Mouse (Mus musculus) forebrain, embryonic 10.5 days (tissue): ENCODE measurements at regions not wholly inside any gene's neighbourhood (a gene's known extent, or its start where the extent isn't known, plus 50 kb on each side); places are given as distances from the start of the nearest gene placed in this dataset.
A peak's percentile ranks its signal among the peaks of the same experiment; 100 is the strongest.
"Not testable (repeated sequence)": the region's sequence is repeated elsewhere in the genome, so short reads cannot be mapped to it uniquely, and the experiment has no call there.

Experiments
- DNase-seq: peaks from one replicate; pipeline ENCODE4 v3.0.0-alpha.2; 2017; ENCODE audit warnings: low spot score; ENCODE audit errors: extremely low spot score
- H3K27ac ChIP-seq: fragments of 300-500 bp; sonication (generic); 2 replicates; pipeline ENCODE4 v1.5.1; 2016; ENCODE audit warnings: mild to moderate bottlenecking
- H3K27me3 ChIP-seq: fragments of 300-500 bp; sonication (generic); 2 replicates; pipeline ENCODE4 v1.6.1; 2016; ENCODE audit warnings: mild to moderate bottlenecking; ENCODE audit not compliant: poor library complexity, severe bottlenecking
- H3K36me3 ChIP-seq: fragments of 300-500 bp; sonication (generic); replicated peaks from 2 replicates; pipeline ENCODE4 v1.6.1; 2016; ENCODE audit warnings: mild to moderate bottlenecking, moderate library complexity
- H3K4me1 ChIP-seq: fragments of 300-500 bp; sonication (generic); 2 replicates; pipeline ENCODE4 v1.6.1; 2016
- H3K4me3 ChIP-seq: fragments of 300-500 bp; sonication (generic); 2 replicates; pipeline ENCODE4 v1.5.1; 2016; ENCODE audit warnings: mild to moderate bottlenecking, moderate library complexity
- H3K9me3 ChIP-seq: fragments of 300-500 bp; sonication (generic); 2 replicates; pipeline ENCODE4 v1.6.1; 2016; ENCODE audit warnings: mild to moderate bottlenecking, moderate library complexity
- WGBS: fragments of 180-500 bp; shearing (Covaris S2); methylation state at CpG from one replicate; pipeline ENCODE4 v1.1.7; 2016; 5-methylcytosine and 5-hydroxymethylcytosine counted together

DNA sequence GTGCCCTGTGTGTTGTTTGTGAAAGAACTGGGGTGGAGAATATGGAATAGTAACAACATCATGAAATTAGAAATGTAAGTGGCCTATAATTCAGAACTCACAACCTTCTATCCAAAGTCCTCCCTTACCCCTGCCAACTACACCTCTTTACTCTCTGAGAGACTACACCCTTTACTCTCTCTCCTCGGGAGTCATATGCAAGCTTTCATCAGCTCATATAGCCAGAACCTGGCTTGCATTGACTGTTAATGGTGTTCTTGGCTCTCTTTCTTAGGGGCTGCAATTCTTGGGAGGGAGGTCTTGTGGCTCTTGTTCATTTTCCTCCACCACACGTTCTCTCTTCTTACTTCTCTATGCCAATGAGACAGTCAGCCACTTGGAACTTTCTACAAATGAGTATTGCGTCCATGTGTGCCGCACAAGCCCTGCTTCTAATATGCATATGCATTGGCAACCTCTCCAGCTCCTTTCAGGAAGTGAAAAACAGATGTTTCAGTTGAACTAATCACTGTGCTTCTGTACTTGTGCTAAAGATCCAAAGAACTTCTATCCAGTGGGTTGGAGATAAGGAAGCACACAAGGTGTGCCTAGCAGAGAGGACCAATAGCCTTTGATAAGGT, 265.3 kb downstream of the Trib2 start:
- Histone ChIP-seq H3K27ac (no peak overlapping the region), H3K36me3 (no peaks in the 10 kb centered on the region), H3K9me3 (no peaks in the 10 kb centered on the region), H3K27me3 (no peaks in the 10 kb centered on the region), H3K4me3 (no peak overlapping the region), H3K4me1 (no peaks in the 10 kb centered on the region)
- no peak for DNase-seq
- WGBS = 85% methylated on average over 4 of the region's 4 CpGs

DNA sequence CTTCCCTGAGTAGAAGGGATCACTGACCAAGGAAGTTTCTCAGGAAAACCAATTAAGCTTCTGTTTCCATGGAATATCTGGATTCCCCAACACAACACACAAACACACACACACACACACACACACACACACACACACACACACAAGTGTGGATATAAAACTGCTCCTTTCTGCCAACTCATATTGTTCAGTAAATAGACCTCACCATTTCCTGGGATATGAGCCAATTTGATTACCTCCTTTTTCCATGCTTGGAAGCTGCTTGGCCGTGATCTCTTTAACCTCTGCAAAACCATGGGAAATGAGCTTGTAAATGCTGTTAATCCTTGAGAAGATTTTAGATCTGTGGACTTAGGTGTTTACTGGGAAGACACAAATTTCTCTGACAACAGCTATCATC, 272.4 kb downstream of the Trib2 start:
- Histone ChIP-seq H3K4me3 (no peak overlapping the region), H3K4me1 (no peaks in the 10 kb centered on the region), H3K36me3 (no peaks in the 10 kb centered on the region), H3K27me3 (no peaks in the 10 kb centered on the region), H3K27ac (no peak overlapping the region), H3K9me3 (no peaks in the 10 kb centered on the region)
- WGBS = 97% methylated on average over 1 of the region's 1 CpGs
- DNase-seq = no peak

DNA sequence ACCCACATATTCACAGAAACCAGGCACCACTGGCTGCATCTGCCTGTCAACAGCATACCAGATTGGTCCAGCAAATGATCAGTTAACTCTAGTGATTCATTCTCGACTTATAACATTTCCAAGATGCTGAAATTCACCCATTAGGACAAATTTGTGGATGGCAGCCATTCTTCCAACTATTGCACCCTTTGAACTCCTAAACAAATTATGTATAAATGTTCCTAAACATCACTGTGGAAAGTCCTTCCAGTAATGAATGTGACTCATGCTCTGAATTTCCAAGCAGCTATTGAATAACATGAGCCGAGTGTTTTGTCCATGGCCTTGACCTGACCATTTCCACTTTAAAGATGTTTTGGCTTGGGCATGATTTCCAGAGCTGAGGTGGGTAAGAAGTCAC, 274.2 kb downstream of the Trib2 start:
- Histone ChIP-seq H3K4me1 (no peaks in the 10 kb centered on the region), H3K27ac (no peak overlapping the region), H3K27me3 (no peaks in the 10 kb centered on the region), H3K36me3 (no peaks in the 10 kb centered on the region), H3K4me3 (no peak overlapping the region), H3K9me3 (no peaks in the 10 kb centered on the region)
- DNase-seq = no peak
- 83% methylated on average over 2 of the region's 2 CpGs for WGBS

DNA sequence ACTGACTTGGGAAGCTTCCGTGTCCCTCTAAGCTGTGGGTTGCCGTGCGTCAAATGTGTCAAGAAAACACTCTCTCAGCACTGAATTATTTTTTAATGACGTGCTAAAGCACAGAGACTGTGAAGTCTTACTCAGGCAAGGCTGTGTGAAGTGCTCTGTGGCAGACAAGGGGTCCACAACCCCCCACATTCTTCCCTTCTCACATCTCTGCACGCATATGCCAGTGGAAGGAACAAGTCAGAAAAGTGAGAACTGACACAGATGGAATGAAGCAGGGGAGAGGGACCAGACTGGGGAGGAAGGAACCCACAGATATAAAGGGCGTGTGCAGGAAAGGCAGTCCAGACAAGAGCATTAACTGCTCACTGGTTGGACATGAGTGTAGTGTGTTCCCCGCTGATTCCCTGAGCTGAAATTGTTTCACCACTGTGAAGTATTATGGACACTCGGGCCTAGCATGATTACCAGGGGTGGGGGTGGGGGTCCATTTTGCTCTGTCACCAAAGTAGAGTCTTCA, 279.8 kb downstream of the Trib2 start:
- no peak overlapping the region for H3K27ac ChIP-seq
- no peaks in the 10 kb centered on the region for H3K36me3 ChIP-seq
- no peaks in the 10 kb centered on the region for H3K27me3 ChIP-seq
- no peaks in the 10 kb centered on the region for H3K9me3 ChIP-seq
- H3K4me3 ChIP-seq = no peak overlapping the region
- H3K4me1 ChIP-seq = no peaks in the 10 kb centered on the region
- DNase-seq = no peak
- WGBS = 88% methylated on average over 8 of the region's 8 CpGs

DNA sequence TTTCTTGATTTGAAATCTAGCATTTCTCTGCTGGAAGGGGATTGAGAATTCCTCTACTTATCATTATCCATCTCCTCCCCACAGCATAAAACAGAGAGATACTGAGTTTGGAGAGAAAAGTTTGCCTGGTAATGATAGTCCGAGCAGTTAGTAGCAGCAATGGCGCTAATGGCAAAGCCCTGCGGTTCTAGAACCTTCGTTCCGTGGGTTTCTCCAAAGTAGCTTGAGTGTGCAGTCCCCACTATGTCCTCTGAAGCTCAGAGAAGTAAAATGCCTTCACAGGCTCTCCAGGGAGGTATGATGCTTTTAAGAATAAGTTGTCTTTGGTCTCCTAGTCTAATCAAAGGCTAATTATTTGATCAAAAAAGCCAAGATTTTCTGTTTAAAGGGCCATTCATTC, 280.5 kb downstream of the Trib2 start:
- 91% methylated on average over 5 of the region's 5 CpGs for WGBS
- Histone ChIP-seq H3K9me3 (no peaks in the 10 kb centered on the region), H3K4me3 (no peak overlapping the region), H3K36me3 (no peaks in the 10 kb centered on the region), H3K27ac (no peak overlapping the region), H3K4me1 (no peaks in the 10 kb centered on the region), H3K27me3 (no peaks in the 10 kb centered on the region)
- no peak for DNase-seq

DNA sequence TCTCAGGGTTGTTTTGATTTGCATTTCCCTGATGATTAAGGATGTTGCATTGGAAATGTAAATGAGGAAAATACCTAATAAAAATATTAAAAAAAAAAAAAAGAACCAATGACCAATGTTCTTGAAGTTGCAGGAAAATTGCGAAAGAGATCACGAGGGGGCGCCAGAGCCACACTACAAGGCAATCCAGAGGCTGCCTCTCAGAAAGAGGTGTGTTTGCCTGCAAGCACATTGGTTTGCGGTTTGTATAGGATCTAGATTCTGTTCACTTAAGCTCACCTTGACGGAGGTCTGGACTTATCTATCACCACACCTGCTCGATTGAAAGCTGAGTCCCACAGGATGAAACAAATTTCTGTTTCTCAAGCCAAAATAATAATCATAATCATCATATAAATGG, 280.9 kb downstream of the Trib2 start:
- Histone ChIP-seq H3K4me1 (no peaks in the 10 kb centered on the region), H3K36me3 (no peaks in the 10 kb centered on the region), H3K4me3 (no peak overlapping the region), H3K9me3 (no peaks in the 10 kb centered on the region), H3K27me3 (no peaks in the 10 kb centered on the region), H3K27ac (no peak overlapping the region)
- WGBS = 10% methylated on average over 6 of the region's 6 CpGs
- peak; percentile 71 for DNase-seq

DNA sequence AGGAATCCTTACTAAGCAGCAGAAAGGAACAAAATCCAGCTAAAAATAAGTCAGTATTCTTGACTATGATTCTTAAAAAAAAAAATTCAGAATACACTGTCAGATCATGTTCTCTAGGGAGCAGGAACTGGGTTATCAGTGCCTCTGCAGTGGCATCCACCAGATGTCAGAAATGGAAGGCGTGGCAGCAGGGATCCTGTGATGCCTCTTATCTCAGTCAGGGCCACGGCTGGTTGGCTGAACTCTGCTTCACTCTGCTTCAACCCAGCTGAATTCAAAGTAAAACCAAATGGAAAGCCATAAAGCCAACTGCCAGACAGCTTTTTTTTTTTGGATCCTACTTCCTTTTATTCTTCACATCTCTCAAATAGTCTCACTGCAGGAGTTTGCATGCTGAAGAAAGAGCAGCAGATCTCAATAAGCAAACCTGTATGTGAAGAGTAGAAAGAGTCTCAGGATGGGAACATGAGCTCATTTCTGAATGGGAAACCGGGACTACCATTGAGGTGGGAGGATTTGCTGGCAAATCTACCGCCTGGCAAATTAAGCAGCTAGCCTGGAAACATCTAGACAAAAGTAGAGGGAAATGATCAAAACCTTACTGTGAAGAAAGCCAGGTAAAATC, 295.8 kb downstream of the Trib2 start:
- Histone ChIP-seq H3K27me3 (no peaks in the 10 kb centered on the region), H3K4me1 (no peaks in the 10 kb centered on the region), H3K36me3 (no peaks in the 10 kb centered on the region), H3K27ac (no peak overlapping the region), H3K9me3 (no peaks in the 10 kb centered on the region), H3K4me3 (no peak overlapping the region)
- 52% methylated on average over 4 of the region's 4 CpGs for WGBS
- DNase-seq = no peak

DNA sequence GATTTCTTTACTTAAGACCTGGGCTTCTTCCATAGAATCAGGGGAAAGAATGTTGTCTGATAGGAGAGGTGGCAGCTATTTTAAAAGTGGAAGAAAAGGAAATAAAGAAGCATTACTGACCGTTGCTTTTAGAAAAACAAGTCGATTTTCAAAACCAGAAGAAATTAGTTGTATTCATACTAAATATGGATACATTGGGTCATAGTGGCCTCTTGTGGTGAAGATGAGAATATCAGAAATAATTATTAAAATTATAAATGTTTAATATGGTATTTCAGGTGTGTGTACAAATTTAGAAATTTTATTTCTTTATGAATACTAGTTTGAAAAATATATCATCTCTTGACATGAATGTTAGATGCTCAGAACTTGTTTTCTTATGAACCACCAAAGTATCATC, 304.7 kb downstream of the Trib2 start:
- Histone ChIP-seq H3K27me3 (no peaks in the 10 kb centered on the region), H3K9me3 (no peaks in the 10 kb centered on the region), H3K27ac (no peak overlapping the region), H3K36me3 (no peaks in the 10 kb centered on the region), H3K4me3 (no peak overlapping the region), H3K4me1 (no peaks in the 10 kb centered on the region)
- DNase-seq = no peak
- 65% methylated on average over 2 of the region's 2 CpGs for WGBS

DNA sequence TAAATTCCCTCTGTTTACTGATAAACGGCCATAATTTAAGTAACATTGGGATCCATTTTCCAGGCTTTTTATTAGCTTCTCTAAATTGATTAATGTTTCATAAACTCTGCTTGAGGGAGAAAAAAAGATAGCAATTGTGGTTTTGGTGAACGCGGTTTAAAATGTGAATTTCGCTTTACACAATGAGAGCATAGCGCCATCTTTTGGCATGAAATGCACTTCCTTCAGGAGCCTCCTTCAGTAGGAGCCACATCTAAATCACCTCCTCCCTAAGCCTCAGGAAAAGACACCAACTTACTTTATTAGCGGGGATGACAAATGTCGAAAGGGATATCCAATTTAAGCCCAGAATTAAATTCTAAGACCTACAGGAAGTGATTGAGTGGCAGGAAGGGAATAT, 309.1 kb downstream of the Trib2 start:
- no peak for DNase-seq
- no peaks in the 10 kb centered on the region for H3K27me3 ChIP-seq
- H3K4me3 ChIP-seq = no peak overlapping the region
- WGBS = 28% methylated on average over 7 of the region's 7 CpGs
- no peak overlapping the region for H3K27ac ChIP-seq
- H3K36me3 ChIP-seq = no peaks in the 10 kb centered on the region
- H3K9me3 ChIP-seq = no peaks in the 10 kb centered on the region
- H3K4me1 ChIP-seq = no peaks in the 10 kb centered on the region

DNA sequence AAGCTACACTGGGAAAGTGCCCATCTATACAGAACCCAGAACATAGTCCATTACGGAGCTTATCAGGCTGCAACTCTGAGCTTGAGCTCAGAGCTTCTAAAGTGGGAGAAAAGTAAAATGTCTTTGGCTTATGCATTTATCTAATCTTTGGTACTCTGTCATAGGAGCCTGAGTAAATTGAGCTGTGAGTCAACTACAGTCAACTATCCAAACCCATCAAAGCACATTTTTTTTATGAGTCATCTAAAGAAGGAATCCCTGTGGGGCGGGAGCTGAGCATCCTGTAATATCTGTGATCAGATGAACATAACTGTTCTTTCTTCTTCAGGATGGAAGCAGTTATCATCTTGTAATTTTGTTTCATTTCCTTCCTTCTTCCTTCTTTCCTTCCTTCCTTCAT, 323.1 kb downstream of the Trib2 start:
- no peak overlapping the region for H3K27ac ChIP-seq
- 95% methylated on average over 2 of the region's 2 CpGs for WGBS
- H3K9me3 ChIP-seq = no peaks in the 10 kb centered on the region
- no peaks in the 10 kb centered on the region for H3K27me3 ChIP-seq
- no peaks in the 10 kb centered on the region for H3K4me1 ChIP-seq
- no peaks in the 10 kb centered on the region for H3K36me3 ChIP-seq
- H3K4me3 ChIP-seq = no peak overlapping the region
- no peak for DNase-seq

DNA sequence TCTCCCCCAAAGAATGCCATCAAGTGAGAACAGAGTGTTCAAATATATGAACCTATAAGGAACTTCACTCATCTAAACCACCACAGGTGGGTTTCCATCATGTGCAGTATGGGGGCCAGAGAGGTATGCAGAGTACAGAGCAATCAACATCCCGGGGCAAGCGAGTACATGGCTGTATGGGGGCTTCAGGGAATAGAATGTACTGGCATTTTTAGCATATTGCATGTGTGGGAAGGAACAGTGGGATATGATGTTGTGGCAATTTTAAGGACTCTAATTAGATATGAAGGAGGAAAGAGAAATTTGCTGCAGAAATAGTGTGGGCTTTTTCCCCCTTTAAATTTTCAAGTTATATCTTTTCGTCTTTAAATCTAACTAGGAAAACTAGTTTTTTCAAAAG, 344.0 kb downstream of the Trib2 start:
- Histone ChIP-seq H3K27me3 (no peaks in the 10 kb centered on the region), H3K27ac (no peak overlapping the region), H3K4me1 (no peaks in the 10 kb centered on the region), H3K4me3 (no peak overlapping the region), H3K9me3 (no peaks in the 10 kb centered on the region), H3K36me3 (no peaks in the 10 kb centered on the region)
- no peak for DNase-seq
- WGBS = 92% methylated on average over 3 of the region's 3 CpGs

DNA sequence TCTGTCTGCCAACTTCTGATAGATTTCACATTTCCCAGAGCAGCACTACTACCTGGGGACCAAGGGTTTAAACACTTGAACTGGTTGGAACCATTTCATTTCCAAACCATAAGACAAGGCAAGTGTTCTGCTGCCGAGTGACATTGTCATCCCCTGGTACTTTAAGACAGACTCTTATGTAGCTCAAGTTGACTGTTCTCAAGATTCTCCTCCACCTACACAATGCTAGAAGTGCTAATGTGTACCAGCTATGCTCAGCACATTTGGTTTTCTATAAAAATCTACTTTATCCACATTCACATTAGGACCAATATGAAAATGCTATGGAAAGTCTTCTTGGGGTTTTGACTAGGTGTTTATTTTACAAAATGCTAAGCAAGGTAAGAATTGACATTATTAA, 357.3 kb downstream of the Trib2 start:
- no peaks in the 10 kb centered on the region for H3K27me3 ChIP-seq
- WGBS = 89% methylated on average over 1 of the region's 1 CpGs
- H3K4me3 ChIP-seq = no peak overlapping the region

DNA sequence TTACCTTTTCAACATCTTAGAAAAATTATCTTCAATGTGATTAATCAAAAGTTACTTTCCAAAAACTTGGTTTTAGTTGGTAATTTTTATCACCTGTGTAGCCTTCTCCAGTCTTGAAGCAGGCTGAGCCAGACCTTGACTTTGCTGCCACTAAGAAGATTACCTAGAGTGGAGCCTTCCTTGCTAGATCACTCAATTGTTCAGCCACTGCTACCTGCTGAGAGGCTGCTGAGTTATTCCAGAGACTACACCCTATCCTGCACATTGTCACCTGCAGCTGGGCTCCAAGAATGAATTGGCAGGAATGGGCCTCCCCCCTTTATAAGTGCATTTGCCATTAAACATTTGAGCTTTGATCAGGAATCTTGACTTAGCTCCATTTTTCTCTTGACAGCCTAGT, 360.4 kb downstream of the Trib2 start:
- H3K27ac ChIP-seq, H3K4me1 ChIP-seq, H3K36me3 ChIP-seq, H3K27me3 ChIP-seq, H3K9me3 ChIP-seq, H3K4me3 ChIP-seq, DNase-seq: not testable (repeated sequence)

More for the DNA sequence above, 357.3 kb downstream of the Trib2 start:
- Histone ChIP-seq H3K9me3 (no peaks in the 10 kb centered on the region), H3K36me3 (no peaks in the 10 kb centered on the region), H3K27ac (no peak overlapping the region), H3K4me1 (no peaks in the 10 kb centered on the region)
- DNase-seq = no peak

DNA sequence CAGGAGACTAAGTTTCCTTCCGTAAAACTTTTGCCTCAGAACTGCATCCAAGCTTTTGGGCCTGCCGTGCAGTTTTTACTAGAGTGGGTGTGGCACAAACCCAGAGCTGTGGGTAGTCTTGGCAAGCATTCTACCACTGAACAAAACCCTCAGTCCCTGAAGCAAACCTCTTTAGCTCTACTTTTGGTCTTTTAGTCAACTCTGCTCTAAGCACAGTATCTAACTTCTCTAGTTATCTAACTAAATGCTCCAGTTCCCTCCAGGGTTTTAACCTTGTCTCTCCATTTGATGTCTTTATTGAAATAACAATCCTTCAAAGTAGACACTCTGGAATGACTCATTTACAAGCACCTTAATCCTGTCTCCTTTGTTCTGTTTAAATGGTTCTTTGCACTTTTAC, 361.0 kb downstream of the Trib2 start:
- Histone ChIP-seq H3K4me3 (no peak overlapping the region), H3K36me3 (no peaks in the 10 kb centered on the region), H3K4me1 (no peaks in the 10 kb centered on the region), H3K27me3 (no peaks in the 10 kb centered on the region), H3K9me3 (no peaks in the 10 kb centered on the region), H3K27ac (no peak overlapping the region)
- no peak for DNase-seq
- WGBS = 96% methylated on average over 2 of the region's 2 CpGs
